Mouse (Mus musculus) forebrain, postnatal 0 days (tissue): ENCODE data around the gene Ppfia3. TPM values are rescaled to one million over a fixed set of nuclear protein-coding genes. Genes with fewer than 3 reads are reported as not detected.

Experiments
- ATAC-seq: fragments of 200-750 bp; cut with Nextera tagmentation; 2 replicates; pipeline ENCODE4 v1.8.0; 2017; ENCODE audit warnings: mild to moderate bottlenecking, moderate library complexity
- DNase-seq: peaks from one replicate; pipeline ENCODE4 v3.0.0-alpha.2; 2015
- H3K27ac ChIP-seq: fragments of 300-500 bp; sonication (generic); 2 replicates; pipeline ENCODE4 v1.5.1; 2014; ENCODE audit warnings: low read depth, mild to moderate bottlenecking, antibody characterized with exemption, low read length, moderate library complexity, mixed read lengths
- H3K27me3 ChIP-seq: fragments of 300-500 bp; sonication (generic); 2 replicates; pipeline ENCODE4 v1.6.1; 2014; ENCODE audit warnings: mild to moderate bottlenecking, low read length, mixed read lengths; ENCODE audit not compliant: insufficient read depth
- H3K36me3 ChIP-seq: fragments of 300-500 bp; sonication (generic); 2 replicates; pipeline ENCODE4 v1.6.1; 2014; ENCODE audit warnings: mild to moderate bottlenecking, moderate library complexity; ENCODE audit not compliant: insufficient read depth
- H3K4me1 ChIP-seq: fragments of 300-500 bp; sonication (generic); 2 replicates; pipeline ENCODE4 v1.6.1; 2014; ENCODE audit warnings: antibody characterized with exemption; ENCODE audit not compliant: insufficient read depth
- H3K4me2 ChIP-seq: fragments of 300-500 bp; sonication (generic); 2 replicates; pipeline ENCODE4 v1.6.1; 2014; ENCODE audit warnings: low read depth, mild to moderate bottlenecking, moderate library complexity
- H3K4me3 ChIP-seq: fragments of 300-500 bp; sonication (generic); 2 replicates; pipeline ENCODE4 v1.5.1; 2014; ENCODE audit warnings: low read depth, low read length, mixed read lengths
- H3K9ac ChIP-seq: fragments of 300-500 bp; sonication (generic); 2 replicates; pipeline ENCODE4 v1.6.1; 2014; ENCODE audit warnings: mild to moderate bottlenecking
- H3K9me3 ChIP-seq: fragments of 300-500 bp; sonication (generic); 2 replicates; pipeline ENCODE4 v1.6.1; 2016; ENCODE audit warnings: low read length
- CTCF ChIP-seq: sonication (generic); IDR thresholded peaks from 2 replicates; pipeline ENCODE4 v1.5.1; 2016; ENCODE audit warnings: antibody characterized with exemption, control low read depth, low read depth
- WGBS: fragments of 180-500 bp; shearing (Covaris S2); extraction: QIAGEN DNeasy Blood & Tissue Kit; methylation state at CpG from one replicate; pipeline ENCODE4 v1.1.7; 2014; 5-methylcytosine and 5-hydroxymethylcytosine counted together
- polyA plus RNA-seq: library from polyadenylated mRNA; unstranded; fragments of >200 nt; fragmentation: Nextera tagmentation; extraction: Ambion mirVana; gene quantifications from 2 replicates; pipeline ENCODE4 v1.2.1, GENCODE M21; 2015
- total RNA-seq: library from RNA; depleted of rRNA; stranded (reverse); fragments of >200 nt; gene quantifications from 2 replicates; pipeline ENCODE4 v1.2.3, GENCODE M21; 2014

Ppfia3 gene
- total and polyA plus RNA-seq, 2 experiments from 2014 or later: 26.0 to 81.0 TPM

- Histone ChIP-seq H3K4me3 (no peak overlapping the region), H3K4me2 (no peak overlapping the region), H3K27ac (no peak overlapping the region), H3K4me1 (no peaks in the 10 kb centered on the region), H3K9ac (no peak overlapping the region), H3K36me3 (peaks cover 76% of the 10 kb centered on the region), H3K27me3 (no peaks in the 10 kb centered on the region), H3K9me3 (no peaks in the 10 kb centered on the region)
- ATAC-seq (0 out of 2 replicates have a peak, but pooled peaks have one; percentile 9), DNase-seq (no peak)
- TF ChIP-seq CTCF: no peak
- 62% methylated on average over 1 of the region's 1 CpGs for WGBS
Observed at GRCm38 (mm10) chr7:45376057-45376456, 9.2 kb upstream of the Ppfia3 start.

DNA sequence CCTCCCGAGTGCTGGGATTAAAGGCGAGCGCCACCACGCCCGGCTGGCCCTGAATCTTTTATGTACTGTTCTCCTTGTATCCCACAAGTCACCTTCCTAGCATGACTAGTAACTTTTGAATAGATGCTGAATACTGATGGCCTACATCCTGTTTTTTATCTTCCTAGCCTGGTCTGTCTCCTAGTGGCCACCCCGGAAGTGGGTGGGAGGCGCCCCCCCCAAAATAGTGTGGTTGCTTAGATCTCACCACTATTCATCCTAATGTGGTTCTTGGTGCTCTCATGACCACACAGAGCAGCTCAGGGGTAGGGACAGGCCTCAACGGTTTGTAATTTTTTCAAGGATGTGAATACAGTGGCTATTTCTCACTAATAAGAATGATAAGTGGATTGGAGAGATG is 7.8 kb upstream of the Ppfia3 start:
- ATAC-seq (no peak), DNase-seq (no peak)
- Histone ChIP-seq H3K4me3 (no peak overlapping the region), H3K9me3 (no peaks in the 10 kb centered on the region), H3K9ac (no peak overlapping the region), H3K4me1 (no peaks in the 10 kb centered on the region), H3K4me2 (no peak overlapping the region), H3K27me3 (no peaks in the 10 kb centered on the region), H3K27ac (no peak overlapping the region), H3K36me3 (peaks cover 62% of the 10 kb centered on the region)
- 92% methylated on average over 8 of the region's 8 CpGs for WGBS
- no peak for TF ChIP-seq CTCF

DNA sequence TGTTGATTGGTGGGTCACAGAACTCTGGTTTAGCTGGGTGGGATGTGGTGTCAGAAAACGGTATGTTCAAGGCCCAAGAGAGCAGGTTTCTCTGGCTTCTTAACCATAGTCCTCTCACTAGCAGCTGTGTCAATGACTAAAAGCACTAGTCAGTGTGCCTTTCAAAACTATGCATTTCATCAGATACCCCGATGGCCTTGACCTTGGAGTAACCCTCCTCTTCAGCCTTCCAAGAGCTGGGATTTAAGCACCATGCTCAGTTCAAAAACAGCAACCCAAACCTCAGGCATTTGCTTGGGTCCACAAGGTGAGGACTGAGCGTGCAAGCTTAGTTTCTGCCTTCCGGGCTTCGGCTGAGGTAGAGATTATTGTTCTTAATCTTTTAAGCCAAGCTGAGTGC is 5.6 kb upstream of the Ppfia3 start:
- Histone ChIP-seq H3K27me3 (no peaks in the 10 kb centered on the region), H3K27ac (no peak overlapping the region), H3K4me2 (no peak overlapping the region), H3K4me3 (no peak overlapping the region), H3K36me3 (peaks cover 41% of the 10 kb centered on the region), H3K4me1 (peaks cover 7% of the 10 kb centered on the region), H3K9me3 (no peaks in the 10 kb centered on the region), H3K9ac (no peak overlapping the region)
- WGBS: 84% methylated on average over 5 of the region's 5 CpGs
- DNase-seq (no peak), ATAC-seq (no peak)
- TF ChIP-seq CTCF: no peak

- Histone ChIP-seq H3K4me1 (peaks cover 7% of the 10 kb centered on the region), H3K27me3 (no peaks in the 10 kb centered on the region), H3K9me3 (no peaks in the 10 kb centered on the region), H3K4me3 (peak within 1 kb of the TSS; percentile 50), H3K27ac (peak within 1 kb of the TSS; percentile 45), H3K9ac (peak within 1 kb of the TSS; percentile 66), H3K4me2 (peak within 1 kb of the TSS; percentile 94), H3K36me3 (peaks cover 24% of the 10 kb centered on the region)
- 11% methylated on average over 28 of the region's 28 CpGs for WGBS
- peak; percentile 19 for ATAC-seq
- peak; percentile 48 for TF ChIP-seq CTCF
- DNase-seq: peak; percentile 81
Observed at GRCm38 (mm10) chr7:45370475-45371311, 3.9 kb upstream of the Ppfia3 start, which contains the start of gene Lin7b. Gene Lin7b, minus strand, starts transcription at chr7:45370583.

DNA sequence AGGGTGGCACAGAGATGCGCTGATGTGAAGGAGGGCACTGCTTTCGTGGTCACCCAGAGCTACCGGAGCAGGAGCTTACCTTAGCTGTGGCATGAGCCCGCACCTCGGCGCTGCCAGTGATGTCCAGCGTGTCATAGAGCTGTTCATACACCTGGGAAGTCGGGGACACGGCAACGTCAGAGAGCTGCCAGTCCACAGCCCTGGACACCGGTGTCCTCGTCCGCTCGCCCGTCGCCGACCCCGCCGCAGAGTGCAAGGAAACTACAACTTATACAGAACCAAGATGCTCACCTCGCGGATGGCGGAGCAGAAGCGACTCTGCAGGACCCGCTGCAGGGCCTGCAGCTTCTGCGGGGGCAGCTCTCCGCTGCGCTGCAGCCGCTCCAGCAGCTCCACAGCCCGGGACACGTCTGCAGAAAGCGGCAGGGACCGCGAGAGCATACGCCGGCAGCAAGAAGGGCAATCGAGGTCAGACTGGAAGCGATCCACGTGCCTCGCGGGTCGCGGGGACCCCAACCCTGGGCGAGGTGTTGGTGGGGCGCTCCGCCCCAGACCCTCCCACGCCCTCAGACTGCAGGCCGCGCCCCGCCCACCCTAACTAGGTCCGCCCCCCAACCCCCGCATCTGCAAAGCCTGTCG is 3.1 kb upstream of the Ppfia3 start:
- Histone ChIP-seq H3K9me3 (no peaks in the 10 kb centered on the region), H3K36me3 (peaks cover 21% of the 10 kb centered on the region), H3K9ac (peak overlapping the region; percentile 66), H3K27ac (peak overlapping the region; percentile 45), H3K4me3 (peak overlapping the region; percentile 50), H3K4me2 (peak overlapping the region; percentile 94), H3K4me1 (peaks cover 14% of the 10 kb centered on the region), H3K27me3 (no peaks in the 10 kb centered on the region)
- ATAC-seq: peak; percentile 0; the same call in 1 of the 2 replicates
- no peak for TF ChIP-seq CTCF
- WGBS: 10% methylated on average over 46 of the region's 52 CpGs
- peak; percentile 51 for DNase-seq

- peaks cover 16% of the 10 kb centered on the region for H3K4me1 ChIP-seq
- no peak overlapping the region for H3K27ac ChIP-seq
- peaks cover 21% of the 10 kb centered on the region for H3K36me3 ChIP-seq
- H3K4me2 ChIP-seq: peak overlapping the region; percentile 94
- no peak for TF ChIP-seq CTCF
- 78% methylated on average over 16 of the region's 16 CpGs for WGBS
- peak overlapping the region; percentile 50 for H3K4me3 ChIP-seq
- no peaks in the 10 kb centered on the region for H3K9me3 ChIP-seq
- no peak overlapping the region for H3K9ac ChIP-seq
- ATAC-seq: no peak
- DNase-seq: no peak
- H3K27me3 ChIP-seq: no peaks in the 10 kb centered on the region
Observed at GRCm38 (mm10) chr7:45369022-45369745, 2.4 kb upstream of the Ppfia3 start.
